Mouse (Mus musculus) neural tube, embryonic 15.5 days (tissue): ENCODE data around the gene Ypel2. TPM values are rescaled to one million over a fixed set of nuclear protein-coding genes. Genes with fewer than 3 reads are reported as not detected.

Source experiments
- ATAC-seq: fragments of 200-750 bp; cut with Nextera tagmentation; 2 replicates; pipeline ENCODE4 v1.8.0; 2017; ENCODE audit warnings: mild to moderate bottlenecking, moderate TSS enrichment, moderate library complexity; ENCODE audit not compliant: low FRiP score
- H3K27ac ChIP-seq: fragments of 300-500 bp; sonication (generic); replicated peaks from 2 replicates; pipeline ENCODE4 v1.5.1; 2015; ENCODE audit warnings: mild to moderate bottlenecking, inconsistent platforms
- H3K27me3 ChIP-seq: fragments of 300-500 bp; sonication (generic); replicated peaks from 2 replicates; pipeline ENCODE4 v1.6.1; 2015; ENCODE audit warnings: inconsistent platforms
- H3K36me3 ChIP-seq: fragments of 300-500 bp; sonication (generic); 2 replicates; pipeline ENCODE4 v1.6.1; 2015; ENCODE audit warnings: inconsistent platforms
- H3K4me1 ChIP-seq: fragments of 300-500 bp; sonication (generic); 2 replicates; pipeline ENCODE4 v1.6.1; 2015; ENCODE audit warnings: inconsistent platforms
- H3K4me2 ChIP-seq: fragments of 300-500 bp; sonication (generic); 2 replicates; pipeline ENCODE4 v1.6.1; 2015; ENCODE audit warnings: inconsistent platforms, mild to moderate bottlenecking, moderate library complexity
- H3K4me3 ChIP-seq: fragments of 300-500 bp; sonication (generic); replicated peaks from 2 replicates; pipeline ENCODE4 v1.5.1; 2015; ENCODE audit warnings: mild to moderate bottlenecking, inconsistent platforms
- H3K9ac ChIP-seq: fragments of 300-500 bp; sonication (generic); replicated peaks from 2 replicates; pipeline ENCODE4 v1.6.1; 2015; ENCODE audit warnings: mild to moderate bottlenecking, inconsistent platforms
- H3K9me3 ChIP-seq: fragments of 300-500 bp; sonication (generic); replicated peaks from 2 replicates; pipeline ENCODE4 v1.6.1; 2016; ENCODE audit warnings: inconsistent platforms
- WGBS: fragments of 180-500 bp; shearing (Covaris S2); methylation state at CpG from one replicate; pipeline ENCODE4 v1.1.7; 2015; ENCODE audit warnings: mixed read lengths; 5-methylcytosine and 5-hydroxymethylcytosine counted together
- polyA plus RNA-seq: library from polyadenylated mRNA; unstranded; fragments of >200 nt; fragmentation: Nextera tagmentation; extraction: Ambion mirVana; gene quantifications from 2 replicates; pipeline ENCODE4 v1.2.1, GENCODE M21; 2015

Ypel2 gene
- polyA plus RNA-seq, 1 experiment from 2014 or later, result 3.4 TPM

DNA sequence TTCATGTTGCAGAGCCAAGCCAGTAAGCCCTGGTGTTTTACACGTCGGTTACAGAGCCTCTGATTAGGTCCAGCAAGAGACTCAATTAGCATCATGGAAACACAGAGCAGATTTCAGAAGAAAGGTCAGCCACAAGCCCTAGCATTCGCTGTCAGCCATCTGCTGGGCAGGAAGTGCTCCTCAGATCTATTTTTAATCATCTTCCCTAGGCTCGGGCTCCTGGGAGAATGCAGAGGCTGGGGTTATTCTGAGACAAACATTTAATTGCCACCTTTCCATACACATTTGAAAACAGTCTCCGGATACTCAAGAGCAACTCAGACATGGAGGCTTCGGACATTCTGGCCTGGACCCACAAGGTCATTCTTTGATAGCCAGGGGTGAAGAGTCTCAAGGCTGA is 35.3 kb downstream of the Ypel2 start:
- peak overlapping the region; percentile 61; the same call in 1 of the 2 replicates for H3K27ac ChIP-seq

GRCm38 (mm10) chr11:86956363-86956762 is 37.1 kb downstream of the Ypel2 start:
- Histone ChIP-seq H3K9me3 (no peaks in the 10 kb centered on the region), H3K9ac (no peak overlapping the region), H3K27me3 (no peaks in the 10 kb centered on the region), H3K4me2 (no peak overlapping the region), H3K4me3 (no peak overlapping the region), H3K27ac (no peak overlapping the region), H3K4me1 (peaks cover 35% of the 10 kb centered on the region), H3K36me3 (no peaks in the 10 kb centered on the region)
- 75% methylated on average over 2 of the region's 2 CpGs for WGBS
- ATAC-seq, result no peak

More for the DNA sequence above, 35.3 kb downstream of the Ypel2 start:
- 71% methylated on average over 6 of the region's 6 CpGs for WGBS
- no peak for ATAC-seq
- Histone ChIP-seq H3K4me3 (no peak overlapping the region), H3K27me3 (no peaks in the 10 kb centered on the region), H3K4me1 (peaks cover 49% of the 10 kb centered on the region), H3K36me3 (no peaks in the 10 kb centered on the region), H3K4me2 (no peak overlapping the region), H3K9ac (no peak overlapping the region), H3K9me3 (no peaks in the 10 kb centered on the region)

GRCm38 (mm10) chr11:86954616-86955270 is 38.8 kb downstream of the Ypel2 start:
- Histone ChIP-seq H3K4me3 (no peak overlapping the region), H3K9me3 (no peaks in the 10 kb centered on the region), H3K4me2 (no peak overlapping the region), H3K4me1 (peaks cover 32% of the 10 kb centered on the region), H3K36me3 (no peaks in the 10 kb centered on the region), H3K27ac (0 out of 2 replicates have a peak overlapping the region, but pooled peaks have one; percentile 18), H3K9ac (no peak overlapping the region), H3K27me3 (no peaks in the 10 kb centered on the region)
- no peak for ATAC-seq
- 58% methylated on average over 15 of the region's 15 CpGs for WGBS

DNA sequence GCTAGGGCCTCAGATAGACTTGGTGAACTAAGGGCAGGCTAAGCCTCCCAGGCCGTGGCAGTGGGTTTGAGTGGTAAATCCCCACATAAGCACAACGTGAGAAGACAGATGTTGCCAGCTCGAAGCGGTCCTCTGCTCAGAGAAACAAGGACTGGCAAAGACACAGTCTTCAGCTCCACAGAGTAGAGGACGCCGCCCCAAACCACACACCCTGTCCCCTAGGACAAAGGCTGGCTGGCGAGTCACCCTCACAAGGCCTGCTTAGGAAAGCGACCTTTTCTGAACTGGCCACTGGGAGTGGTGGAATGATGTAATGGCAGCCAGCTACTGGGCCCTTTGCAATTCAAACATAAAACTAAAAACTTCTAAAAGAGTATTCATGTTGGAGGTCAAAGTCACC is 40.4 kb downstream of the Ypel2 start:
- H3K9ac ChIP-seq, result no peak overlapping the region
- WGBS, result 83% methylated on average over 8 of the region's 8 CpGs

DNA sequence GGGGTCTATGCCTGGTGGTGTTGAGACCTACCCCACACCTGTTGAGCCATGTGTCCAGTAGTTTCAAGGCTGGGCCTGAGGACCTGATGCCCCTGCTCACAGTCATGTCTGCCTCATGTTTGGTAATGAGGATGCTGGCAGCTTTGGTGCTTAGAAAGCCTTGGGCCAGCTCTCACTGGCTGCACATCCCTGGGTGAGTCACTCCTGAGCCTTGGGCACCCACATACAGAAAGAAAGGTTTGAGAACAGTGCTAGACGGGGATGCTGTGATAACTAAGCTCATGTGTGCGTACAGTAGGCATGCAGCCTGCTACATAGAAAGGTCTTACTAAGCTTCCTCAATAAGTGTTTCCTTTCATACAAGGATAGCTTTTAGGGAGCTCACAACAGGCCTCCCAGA is 40.8 kb downstream of the Ypel2 start:
- no peaks in the 10 kb centered on the region for H3K36me3 ChIP-seq
- no peak overlapping the region for H3K27ac ChIP-seq
- WGBS, result 97% methylated on average over 2 of the region's 2 CpGs
- H3K9ac ChIP-seq, result no peak overlapping the region
- no peak overlapping the region for H3K4me3 ChIP-seq
- H3K9me3 ChIP-seq, result no peaks in the 10 kb centered on the region
- no peak for ATAC-seq
- no peak overlapping the region for H3K4me2 ChIP-seq
- no peaks in the 10 kb centered on the region for H3K27me3 ChIP-seq
- H3K4me1 ChIP-seq, result peaks cover 15% of the 10 kb centered on the region

More for the DNA sequence above, 40.4 kb downstream of the Ypel2 start:
- Histone ChIP-seq H3K27ac (no peak overlapping the region), H3K4me3 (no peak overlapping the region), H3K4me2 (no peak overlapping the region), H3K36me3 (no peaks in the 10 kb centered on the region), H3K9me3 (no peaks in the 10 kb centered on the region), H3K4me1 (peaks cover 18% of the 10 kb centered on the region), H3K27me3 (no peaks in the 10 kb centered on the region)
- no peak for ATAC-seq

- 89% methylated on average over 8 of the region's 8 CpGs for WGBS
- Histone ChIP-seq H3K4me1 (peaks cover 18% of the 10 kb centered on the region), H3K9me3 (no peaks in the 10 kb centered on the region), H3K4me3 (no peak overlapping the region), H3K4me2 (no peak overlapping the region), H3K27ac (no peak overlapping the region), H3K36me3 (no peaks in the 10 kb centered on the region), H3K9ac (no peak overlapping the region), H3K27me3 (no peaks in the 10 kb centered on the region)
- no peak for ATAC-seq
Observed at GRCm38 (mm10) chr11:86951672-86952071, 41.8 kb downstream of the Ypel2 start.

- no peaks in the 10 kb centered on the region for H3K9me3 ChIP-seq
- 69% methylated on average over 3 of the region's 3 CpGs for WGBS
- H3K36me3 ChIP-seq, result no peaks in the 10 kb centered on the region
- peaks cover 25% of the 10 kb centered on the region for H3K4me1 ChIP-seq
- H3K4me3 ChIP-seq, result no peak overlapping the region
- H3K27ac ChIP-seq, result peak overlapping the region; percentile 34; the same call in 1 of the 2 replicates
- no peak overlapping the region for H3K9ac ChIP-seq
- H3K4me2 ChIP-seq, result no peak overlapping the region
- ATAC-seq, result no peak
- H3K27me3 ChIP-seq, result no peaks in the 10 kb centered on the region
Observed at GRCm38 (mm10) chr11:86950491-86950890, 43.0 kb downstream of the Ypel2 start.

DNA sequence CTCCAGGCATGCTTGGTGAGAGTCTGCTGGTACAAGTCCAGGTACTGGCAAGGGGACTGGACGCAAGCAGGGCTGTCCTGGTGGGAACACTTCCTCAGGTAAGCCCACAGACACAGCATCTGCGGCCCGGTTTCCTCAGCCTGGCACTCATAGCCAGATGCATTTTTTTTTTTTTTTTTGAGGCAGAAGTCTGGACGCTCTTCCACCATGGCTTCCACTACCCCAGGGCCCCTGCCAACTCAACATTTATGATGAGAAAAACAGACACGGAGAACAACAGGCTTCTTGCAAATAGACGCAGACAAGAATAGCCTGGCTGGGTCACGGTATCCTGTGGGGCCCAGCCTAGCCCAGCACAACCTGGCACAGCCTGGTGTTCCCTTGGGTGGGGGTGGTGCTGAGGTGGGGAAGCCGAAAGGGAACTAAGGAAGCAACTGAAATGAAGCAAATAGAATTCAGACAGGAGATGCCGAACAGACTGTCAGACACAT is 43.5 kb downstream of the Ypel2 start:
- H3K9ac ChIP-seq, result no peak overlapping the region
- H3K4me2 ChIP-seq, result no peak overlapping the region
- H3K4me3 ChIP-seq, result no peak overlapping the region
- H3K9me3 ChIP-seq, result no peaks in the 10 kb centered on the region
- peaks cover 25% of the 10 kb centered on the region for H3K4me1 ChIP-seq
- no peaks in the 10 kb centered on the region for H3K36me3 ChIP-seq
- 60% methylated on average over 9 of the region's 9 CpGs for whole genome bisulfite sequencing
- H3K27me3 ChIP-seq, result no peaks in the 10 kb centered on the region
- H3K27ac ChIP-seq, result peak overlapping the region; percentile 51; the same call in 1 of the 2 replicates
- no peak for ATAC-seq

DNA sequence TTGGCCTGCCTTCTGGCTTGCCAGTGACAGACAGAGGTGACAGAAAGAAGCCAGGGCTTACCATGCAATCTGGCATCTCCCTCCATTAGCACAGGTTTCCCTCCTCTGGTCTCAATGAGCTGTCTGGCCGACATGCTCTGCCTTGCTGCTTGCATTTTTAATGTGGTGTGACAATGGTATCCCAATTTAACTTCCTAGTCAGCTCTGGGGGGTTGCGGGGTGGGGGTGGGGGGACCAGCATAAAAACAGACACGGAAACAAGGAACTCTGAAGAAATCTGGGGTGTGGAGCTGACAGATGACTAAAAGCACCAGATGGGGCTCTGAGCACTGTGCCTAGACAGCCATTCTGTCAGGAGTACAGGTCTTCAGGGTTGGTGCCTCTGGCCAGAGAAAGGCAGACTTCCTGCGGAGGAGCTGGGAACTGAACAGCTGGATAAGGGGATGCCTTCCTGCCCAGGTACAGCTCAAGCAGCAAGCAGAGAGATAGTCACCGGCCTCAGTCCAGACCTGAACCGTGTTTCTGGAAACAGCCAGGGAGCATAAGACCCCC is 46.8 kb downstream of the Ypel2 start:
- peaks cover 20% of the 10 kb centered on the region for H3K4me1 ChIP-seq
- no peaks in the 10 kb centered on the region for H3K36me3 ChIP-seq
- no peak overlapping the region for H3K27ac ChIP-seq
- ATAC-seq, result no peak
- H3K27me3 ChIP-seq, result no peaks in the 10 kb centered on the region
- H3K4me3 ChIP-seq, result no peak overlapping the region
- H3K9me3 ChIP-seq, result no peaks in the 10 kb centered on the region
- H3K9ac ChIP-seq, result no peak overlapping the region
- H3K4me2 ChIP-seq, result no peak overlapping the region
- 34% methylated on average over 6 of the region's 6 CpGs for WGBS

GRCm38 (mm10) chr11:86945933-86946332 is 47.6 kb downstream of the Ypel2 start:
- ATAC-seq, result no peak
- Histone ChIP-seq H3K9ac (no peak overlapping the region), H3K27ac (no peak overlapping the region), H3K36me3 (no peaks in the 10 kb centered on the region), H3K4me3 (no peak overlapping the region), H3K4me1 (peaks cover 20% of the 10 kb centered on the region), H3K27me3 (no peaks in the 10 kb centered on the region), H3K9me3 (no peaks in the 10 kb centered on the region), H3K4me2 (no peak overlapping the region)
- 78% methylated on average over 6 of the region's 6 CpGs for WGBS

- no peak overlapping the region for H3K4me2 ChIP-seq
- H3K9me3 ChIP-seq, result no peaks in the 10 kb centered on the region
- ATAC-seq, result no peak
- no peak overlapping the region for H3K4me3 ChIP-seq
- no peak overlapping the region for H3K27ac ChIP-seq
- no peaks in the 10 kb centered on the region for H3K27me3 ChIP-seq
- no peak overlapping the region for H3K9ac ChIP-seq
- H3K4me1 ChIP-seq, result peaks cover 13% of the 10 kb centered on the region
- H3K36me3 ChIP-seq, result no peaks in the 10 kb centered on the region
- WGBS, result 86% methylated on average over 8 of the region's 8 CpGs
Observed at GRCm38 (mm10) chr11:86945058-86945457, 48.4 kb downstream of the Ypel2 start.

GRCm38 (mm10) chr11:86944539-86944938 is 49.0 kb downstream of the Ypel2 start:
- Histone ChIP-seq H3K4me2 (no peak overlapping the region), H3K27ac (no peak overlapping the region), H3K4me1 (peaks cover 12% of the 10 kb centered on the region), H3K27me3 (no peaks in the 10 kb centered on the region), H3K4me3 (no peak overlapping the region), H3K9me3 (no peaks in the 10 kb centered on the region), H3K9ac (no peak overlapping the region), H3K36me3 (no peaks in the 10 kb centered on the region)
- WGBS, result 72% methylated on average over 8 of the region's 8 CpGs
- ATAC-seq, result no peak
